Mouse (Mus musculus): ENCODE measurements around the gene Ermap. TPM values are rescaled to one million over a fixed set of nuclear protein-coding genes. Genes with fewer than 3 reads are reported as not detected.

Ermap gene
- total and polyA plus RNA-seq, 2 experiments from 2014 or later, result 0.37 to 0.48 TPM

- no peak overlapping the region for H3K27ac ChIP-seq
- whole genome bisulfite sequencing, result 80% methylated on average over 3 of the region's 3 CpGs
- DNase-seq (ENCODE audit: low spot score) (no peak), ATAC-seq (no peak)
- no peak for TF ChIP-seq CTCF (IDR thresholded peaks at IDR 0.05; ENCODE audit: low read depth)
- no peak overlapping the region for H3K4me2 ChIP-seq (ENCODE audit: low read depth, low read length)
- no peaks in the 10 kb centered on the region for H3K4me1 ChIP-seq (ENCODE audit: insufficient read depth, low read length)
- no peaks in the 10 kb centered on the region for H3K36me3 ChIP-seq (ENCODE audit: insufficient read depth, low read length)
- no peak overlapping the region for H3K9ac ChIP-seq (replicated peaks; ENCODE audit: low read length)
- no peak overlapping the region for H3K4me3 ChIP-seq (ENCODE audit: low read length)
- H3K9me3 ChIP-seq (ENCODE audit: low read length), result no peaks in the 10 kb centered on the region
- no peaks in the 10 kb centered on the region for H3K27me3 ChIP-seq (ENCODE audit: insufficient read depth, low read length)
Observed at GRCm38 (mm10) chr4:119161358-119161757, 28.5 kb downstream of the Ermap start.

- H3K9me3 ChIP-seq (ENCODE audit: low read length), result no peaks in the 10 kb centered on the region
- no peak for ATAC-seq
- H3K9ac ChIP-seq (replicated peaks; ENCODE audit: low read length), result no peak overlapping the region
- no peak overlapping the region for H3K4me3 ChIP-seq (ENCODE audit: low read length)
- no peaks in the 10 kb centered on the region for H3K36me3 ChIP-seq (ENCODE audit: insufficient read depth, low read length)
- TF ChIP-seq CTCF (IDR thresholded peaks at IDR 0.05; ENCODE audit: low read depth), result no peak
- WGBS, result 88% methylated on average over 5 of the region's 5 CpGs
- no peaks in the 10 kb centered on the region for H3K27me3 ChIP-seq (ENCODE audit: insufficient read depth, low read length)
- no peak overlapping the region for H3K27ac ChIP-seq
- DNase-seq (ENCODE audit: low spot score), result no peak
- no peak overlapping the region for H3K4me2 ChIP-seq (ENCODE audit: low read depth, low read length)
- no peaks in the 10 kb centered on the region for H3K4me1 ChIP-seq (ENCODE audit: insufficient read depth, low read length)
Observed at GRCm38 (mm10) chr4:119157891-119158290, 31.9 kb downstream of the Ermap start.

DNA sequence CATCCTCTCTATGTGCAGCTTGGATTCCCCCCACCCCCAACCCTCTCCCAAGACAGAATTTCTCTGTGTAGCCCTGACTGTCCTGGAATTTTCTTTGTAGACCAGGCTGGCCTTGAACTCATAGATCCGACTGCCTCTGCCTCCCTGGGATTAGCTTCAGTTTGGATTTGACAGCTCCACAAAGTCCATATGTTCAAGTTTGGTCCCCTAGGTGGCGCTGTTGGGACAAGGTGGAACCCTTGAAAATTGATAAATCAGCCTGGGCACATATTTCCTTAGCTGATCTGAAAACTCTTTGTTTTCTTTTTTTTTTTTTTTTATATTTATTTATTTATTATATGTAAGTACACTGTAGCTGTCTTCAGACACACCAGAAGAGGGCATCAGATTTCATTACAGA lies 32.6 kb downstream of the Ermap start:
- no peaks in the 10 kb centered on the region for H3K4me1 ChIP-seq (ENCODE audit: insufficient read depth, low read length)
- TF ChIP-seq CTCF (IDR thresholded peaks at IDR 0.05; ENCODE audit: low read depth), result peak; percentile 54
- ATAC-seq (no peak), DNase-seq (ENCODE audit: low spot score) (peak; percentile 47)
- 37% methylated on average over 2 of the region's 2 CpGs for whole genome bisulfite sequencing
- no peak overlapping the region for H3K27ac ChIP-seq
- no peaks in the 10 kb centered on the region for H3K27me3 ChIP-seq (ENCODE audit: insufficient read depth, low read length)
- H3K36me3 ChIP-seq (ENCODE audit: insufficient read depth, low read length), result no peaks in the 10 kb centered on the region
- no peak overlapping the region for H3K4me3 ChIP-seq (ENCODE audit: low read length)
- H3K9me3 ChIP-seq (ENCODE audit: low read length), result no peaks in the 10 kb centered on the region
- H3K9ac ChIP-seq (replicated peaks; ENCODE audit: low read length), result no peak overlapping the region
- H3K4me2 ChIP-seq (ENCODE audit: low read depth, low read length), result no peak overlapping the region

GRCm38 (mm10) chr4:119148741-119149140 lies 41.1 kb downstream of the Ermap start:
- H3K27ac ChIP-seq, result no peak overlapping the region
- H3K9me3 ChIP-seq (ENCODE audit: low read length), result no peaks in the 10 kb centered on the region
- H3K4me2 ChIP-seq (ENCODE audit: low read depth, low read length), result no peak overlapping the region
- no peaks in the 10 kb centered on the region for H3K27me3 ChIP-seq (ENCODE audit: insufficient read depth, low read length)
- no peak overlapping the region for H3K4me3 ChIP-seq (ENCODE audit: low read length)
- no peak for TF ChIP-seq CTCF (IDR thresholded peaks at IDR 0.05; ENCODE audit: low read depth)
- no peaks in the 10 kb centered on the region for H3K4me1 ChIP-seq (ENCODE audit: insufficient read depth, low read length)
- H3K36me3 ChIP-seq (ENCODE audit: insufficient read depth, low read length), result no peaks in the 10 kb centered on the region
- DNase-seq (ENCODE audit: low spot score) (no peak), ATAC-seq (no peak)
- H3K9ac ChIP-seq (replicated peaks; ENCODE audit: low read length), result no peak overlapping the region
- 90% methylated on average over 11 of the region's 11 CpGs for WGBS

- no peak overlapping the region for H3K9ac ChIP-seq (replicated peaks; ENCODE audit: low read length)
- DNase-seq (ENCODE audit: low spot score) (no peak), ATAC-seq (no peak)
- no peaks in the 10 kb centered on the region for H3K4me1 ChIP-seq (ENCODE audit: insufficient read depth, low read length)
- no peaks in the 10 kb centered on the region for H3K27me3 ChIP-seq (ENCODE audit: insufficient read depth, low read length)
- H3K36me3 ChIP-seq (ENCODE audit: insufficient read depth, low read length), result no peaks in the 10 kb centered on the region
- WGBS, result 94% methylated on average over 5 of the region's 5 CpGs
- no peak overlapping the region for H3K27ac ChIP-seq
- H3K4me2 ChIP-seq (ENCODE audit: low read depth, low read length), result no peak overlapping the region
- H3K4me3 ChIP-seq (ENCODE audit: low read length), result no peak overlapping the region
- no peak for TF ChIP-seq CTCF (IDR thresholded peaks at IDR 0.05; ENCODE audit: low read depth)
- H3K9me3 ChIP-seq (ENCODE audit: low read length), result no peaks in the 10 kb centered on the region
Observed at GRCm38 (mm10) chr4:119147347-119147746, 42.5 kb downstream of the Ermap start.

DNA sequence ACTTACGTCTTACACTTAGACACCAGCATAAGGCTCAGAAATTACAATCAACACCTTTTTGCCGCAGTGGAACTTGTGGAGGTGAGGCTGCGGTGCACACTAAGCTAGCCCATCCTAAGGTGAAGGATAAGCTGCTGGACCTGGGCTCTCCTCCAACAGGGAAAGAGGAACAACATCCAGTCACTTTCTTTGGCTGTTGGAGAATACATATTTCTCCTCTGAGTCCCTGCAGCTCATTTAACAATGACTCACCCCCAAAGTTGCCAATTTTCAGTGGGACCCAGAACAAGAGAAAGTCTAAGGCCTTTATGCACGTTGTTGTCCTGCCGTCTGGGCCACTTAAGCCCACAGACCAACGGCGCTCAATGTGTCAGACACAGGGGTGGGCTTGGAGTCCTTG lies 43.0 kb downstream of the Ermap start:
- no peak overlapping the region for H3K4me3 ChIP-seq (ENCODE audit: low read length)
- WGBS, result 85% methylated on average over 7 of the region's 7 CpGs
- no peak overlapping the region for H3K27ac ChIP-seq
- H3K9ac ChIP-seq (replicated peaks; ENCODE audit: low read length), result no peak overlapping the region
- H3K27me3 ChIP-seq (ENCODE audit: insufficient read depth, low read length), result no peaks in the 10 kb centered on the region
- DNase-seq (ENCODE audit: low spot score) (no peak), ATAC-seq (no peak)
- H3K4me2 ChIP-seq (ENCODE audit: low read depth, low read length), result no peak overlapping the region
- H3K4me1 ChIP-seq (ENCODE audit: insufficient read depth, low read length), result no peaks in the 10 kb centered on the region
- no peaks in the 10 kb centered on the region for H3K9me3 ChIP-seq (ENCODE audit: low read length)
- no peak for TF ChIP-seq CTCF (IDR thresholded peaks at IDR 0.05; ENCODE audit: low read depth)
- no peaks in the 10 kb centered on the region for H3K36me3 ChIP-seq (ENCODE audit: insufficient read depth, low read length)

GRCm38 (mm10) chr4:119142230-119142871 lies 47.5 kb downstream of the Ermap start:
- WGBS, result 28% methylated on average over 24 of the region's 24 CpGs
- Histone ChIP-seq H3K9me3 (ENCODE audit: low read length) (no peaks in the 10 kb centered on the region), H3K36me3 (ENCODE audit: insufficient read depth, low read length) (no peaks in the 10 kb centered on the region), H3K27me3 (ENCODE audit: insufficient read depth, low read length) (no peaks in the 10 kb centered on the region), H3K27ac (peak overlapping the region; percentile 70), H3K4me1 (ENCODE audit: insufficient read depth, low read length) (no peaks in the 10 kb centered on the region), H3K9ac (replicated peaks; ENCODE audit: low read length) (peak overlapping the region; percentile 28; the same call in 1 of the 2 replicates), H3K4me3 (ENCODE audit: low read length) (no peak overlapping the region), H3K4me2 (ENCODE audit: low read depth, low read length) (peak overlapping the region; percentile 48)
- DNase-seq (ENCODE audit: low spot score) (peak; percentile 87), ATAC-seq (peak; percentile 91)
- peak; percentile 77 for TF ChIP-seq CTCF (IDR thresholded peaks at IDR 0.05; ENCODE audit: low read depth)

All from hindbrain, postnatal 0 days (tissue).